Mouse (Mus musculus): ENCODE data around the gene Acp2.

The Acp2 gene

GRCm38 (mm10) chr2:91257126-91257980 is 54.7 kb downstream of the Acp2 start:
- peak; percentile 60 for DNase-seq

GRCm38 (mm10) chr2:91258054-91258453 is 55.4 kb downstream of the Acp2 start:
- no peak for DNase-seq

GRCm38 (mm10) chr2:91258830-91259229 is 56.1 kb downstream of the Acp2 start:
- DNase-seq: no peak

DNA sequence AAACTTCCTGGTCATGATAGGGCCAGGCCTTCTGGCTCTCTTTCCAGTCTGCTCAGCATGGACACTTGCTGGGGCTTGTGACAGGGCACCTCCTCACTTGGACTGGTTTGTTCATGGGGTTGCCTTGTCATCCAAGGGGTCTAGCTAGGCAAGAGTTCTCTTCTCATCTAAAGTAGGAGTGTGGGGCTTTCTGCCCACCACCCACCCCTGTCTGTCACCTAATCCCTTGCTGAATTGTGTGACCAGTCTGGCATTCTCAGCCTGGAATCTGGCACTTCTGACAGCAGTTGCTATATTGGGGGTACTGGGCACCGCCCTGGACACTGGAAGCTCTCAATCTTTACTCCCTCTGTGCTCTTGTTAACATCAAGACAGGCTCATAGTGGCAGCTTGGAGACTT is 56.8 kb downstream of the Acp2 start:
- no peak for DNase-seq
